Mouse (Mus musculus): ENCODE measurements around the gene Gpsm1.

The Gpsm1 gene

GRCm38 (mm10) chr2:26315072-26315924, at the start of gene Gpsm1:
Gene Gpsm1, plus strand, starts transcription at chr2:26315515.
- DNase-seq (ENCODE audit: extremely low read depth, insufficient read length, low spot score): peak; percentile 88

GRCm38 (mm10) chr2:26266066-26266742, 49.1 kb upstream of the Gpsm1 start:
- DNase-seq (ENCODE audit: extremely low read depth, insufficient read length, low spot score): no peak

- no peak for DNase-seq (ENCODE audit: extremely low read depth, insufficient read length, low spot score)
Observed at GRCm38 (mm10) chr2:26268216-26268615, 47.1 kb upstream of the Gpsm1 start.

- DNase-seq (ENCODE audit: extremely low read depth, insufficient read length, low spot score): no peak
Observed at GRCm38 (mm10) chr2:26273611-26274010, 41.7 kb upstream of the Gpsm1 start.

- DNase-seq (ENCODE audit: extremely low read depth, insufficient read length, low spot score): no peak
Observed at GRCm38 (mm10) chr2:26279712-26280111, 35.6 kb upstream of the Gpsm1 start.

GRCm38 (mm10) chr2:26280594-26280993, 34.7 kb upstream of the Gpsm1 start:
- DNase-seq (ENCODE audit: extremely low read depth, insufficient read length, low spot score): no peak

- DNase-seq (ENCODE audit: extremely low read depth, insufficient read length, low spot score): no peak
Observed at GRCm38 (mm10) chr2:26285804-26286203, 29.5 kb upstream of the Gpsm1 start.

GRCm38 (mm10) chr2:26286391-26286790, 28.9 kb upstream of the Gpsm1 start:
- DNase-seq (ENCODE audit: extremely low read depth, insufficient read length, low spot score): no peak

- DNase-seq (ENCODE audit: extremely low read depth, insufficient read length, low spot score): no peak
Observed at GRCm38 (mm10) chr2:26290133-26290532, 25.2 kb upstream of the Gpsm1 start.

GRCm38 (mm10) chr2:26294457-26294856, 20.9 kb upstream of the Gpsm1 start, which contains the start of gene Ccdc187:
Gene Ccdc187, minus strand, starts transcription at chr2:26294557.
- DNase-seq (ENCODE audit: extremely low read depth, insufficient read length, low spot score): no peak

GRCm38 (mm10) chr2:26296606-26297195, 18.6 kb upstream of the Gpsm1 start:
- DNase-seq (ENCODE audit: extremely low read depth, insufficient read length, low spot score): no peak

GRCm38 (mm10) chr2:26298208-26298855, 17.0 kb upstream of the Gpsm1 start:
- DNase-seq (ENCODE audit: extremely low read depth, insufficient read length, low spot score): peak; percentile 63

GRCm38 (mm10) chr2:26298856-26299230, 16.5 kb upstream of the Gpsm1 start:
- no peak for DNase-seq (ENCODE audit: extremely low read depth, insufficient read length, low spot score)

GRCm38 (mm10) chr2:26299336-26299735, 16.0 kb upstream of the Gpsm1 start:
- no peak for DNase-seq (ENCODE audit: extremely low read depth, insufficient read length, low spot score)

- no peak for DNase-seq (ENCODE audit: extremely low read depth, insufficient read length, low spot score)
Observed at GRCm38 (mm10) chr2:26300161-26300807, 15.0 kb upstream of the Gpsm1 start.

- DNase-seq (ENCODE audit: extremely low read depth, insufficient read length, low spot score): peak; percentile 53
Observed at GRCm38 (mm10) chr2:26300808-26301174, 14.5 kb upstream of the Gpsm1 start.

GRCm38 (mm10) chr2:26302005-26302503, 13.3 kb upstream of the Gpsm1 start:
- DNase-seq (ENCODE audit: extremely low read depth, insufficient read length, low spot score): no peak

GRCm38 (mm10) chr2:26304711-26305110, 10.6 kb upstream of the Gpsm1 start:
- DNase-seq (ENCODE audit: extremely low read depth, insufficient read length, low spot score): no peak

- DNase-seq (ENCODE audit: extremely low read depth, insufficient read length, low spot score): no peak
Observed at GRCm38 (mm10) chr2:26305555-26305954, 9.8 kb upstream of the Gpsm1 start.

- no peak for DNase-seq (ENCODE audit: extremely low read depth, insufficient read length, low spot score)
Observed at GRCm38 (mm10) chr2:26306702-26307101, 8.6 kb upstream of the Gpsm1 start.

Data from 3134 (cell line).